Comparison of ENCODE assay signal across 8 mouse cellular contexts in the genomic region with DNA sequence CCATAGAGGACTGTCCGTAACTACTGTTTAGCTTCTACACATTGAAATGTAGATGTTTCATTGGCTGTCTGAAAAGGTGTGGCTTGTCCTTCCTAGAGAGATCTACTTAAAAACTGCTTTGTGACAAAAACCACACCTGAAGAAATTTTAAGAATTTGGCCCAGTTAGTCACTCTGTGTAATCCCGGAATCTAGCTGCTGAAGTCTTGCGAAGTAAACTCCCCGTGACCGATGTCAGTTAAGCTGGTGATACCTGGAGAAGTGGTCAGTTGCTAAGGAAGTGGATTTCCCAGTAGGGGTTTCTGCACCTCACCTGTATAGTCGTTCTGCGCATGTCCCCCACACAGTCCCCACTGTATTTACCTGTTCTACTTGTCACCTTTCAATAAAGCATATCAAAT. TPM values are rescaled to one million over a fixed set of nuclear protein-coding genes. Genes with fewer than 3 reads are reported as not detected.
DNase-seq lines count a peak whose midpoint lies in the region; ATAC-seq and TF ChIP-seq lines count a peak whose summit lies in the region.

No protein-coding gene starts in this region.

- WGBS in heart, embryonic 12.5 days: 88% methylated on average over 7 of the region's 7 CpGs
- 95% methylated on average over 7 of the region's 7 CpGs for WGBS in hindbrain, embryonic 10.5 days
- WGBS in liver, embryonic 15.5 days (ENCODE audit: insufficient replicate concordance): 91% methylated on average over 7 of the region's 7 CpGs
- 72% methylated on average over 7 of the region's 7 CpGs for WGBS in cerebellum, adult 2 months

- H3K9ac ChIP-seq in heart, embryonic 12.5 days: peak overlapping the region; percentile 43; the same call in 1 of the 2 replicates
- H3K9ac ChIP-seq in liver, embryonic 15.5 days: no peak overlapping the region

- H3K9me3 ChIP-seq in heart, embryonic 12.5 days (replicated peaks): no peaks in the 10 kb centered on the region
- H3K9me3 ChIP-seq in E14TG2a.4 (ENCODE audit: low read length): no peaks in the 10 kb centered on the region
- H3K9me3 ChIP-seq in hindbrain, embryonic 10.5 days: no peaks in the 10 kb centered on the region
- no peaks in the 10 kb centered on the region for H3K9me3 ChIP-seq in liver, embryonic 15.5 days (replicated peaks)

- no peaks in the 10 kb centered on the region for H3K27me3 ChIP-seq in heart, embryonic 12.5 days (replicated peaks)
- H3K27me3 ChIP-seq in E14TG2a.4 (ENCODE audit: insufficient read depth, low read length): no peaks in the 10 kb centered on the region
- H3K27me3 ChIP-seq in hindbrain, embryonic 10.5 days (ENCODE audit: insufficient read depth, poor library complexity, severe bottlenecking): no peaks in the 10 kb centered on the region
- H3K27me3 ChIP-seq in liver, embryonic 15.5 days: no peaks in the 10 kb centered on the region
- H3K27me3 ChIP-seq in cerebellum, adult 2 months (ENCODE audit: control insufficient read depth, insufficient read depth, low read length): no peaks in the 10 kb centered on the region

- no peak for ATAC-seq in heart, embryonic 12.5 days (ENCODE audit: insufficient number of reproducible peaks, low FRiP score)
- ATAC-seq in liver, embryonic 15.5 days (ENCODE audit: insufficient read depth): no peak

- H3K4me3 ChIP-seq in heart, embryonic 12.5 days: peak overlapping the region; percentile 10; the same call in 1 of the 2 replicates
- peak overlapping the region; percentile 90 for H3K4me3 ChIP-seq in E14TG2a.4 (replicated peaks; ENCODE audit: low read length)
- peak overlapping the region; percentile 80; the same call in 1 of the 2 replicates for H3K4me3 ChIP-seq in hindbrain, embryonic 10.5 days
- peak overlapping the region; percentile 2; the same call in 1 of the 2 replicates for H3K4me3 ChIP-seq in liver, embryonic 15.5 days (replicated peaks)
- no peak overlapping the region for H3K4me3 ChIP-seq in cerebellum, adult 2 months (replicated peaks; ENCODE audit: insufficient read depth, low read depth, low read length)

- H3K27ac ChIP-seq in heart, embryonic 12.5 days (ENCODE audit: poor library complexity, severe bottlenecking): 0 out of 2 replicates have a peak overlapping the region, but pooled peaks have one; percentile 50
- no peak overlapping the region for H3K27ac ChIP-seq in hindbrain, embryonic 10.5 days
- H3K27ac ChIP-seq in liver, embryonic 15.5 days (replicated peaks): no peak overlapping the region
- H3K27ac ChIP-seq in cerebellum, adult 2 months (ENCODE audit: insufficient read depth, low read length): no peak overlapping the region

- H3K36me3 ChIP-seq in heart, embryonic 12.5 days: peaks cover 24% of the 10 kb centered on the region
- peaks cover 25% of the 10 kb centered on the region for H3K36me3 ChIP-seq in E14TG2a.4 (ENCODE audit: insufficient read depth, low read length)
- H3K36me3 ChIP-seq in hindbrain, embryonic 10.5 days: peaks cover 40% of the 10 kb centered on the region
- peaks cover 24% of the 10 kb centered on the region for H3K36me3 ChIP-seq in liver, embryonic 15.5 days (replicated peaks)

- no peak for DNase-seq in heart, adult 9 months (ENCODE audit: low spot score in 2 of 2)
- no peak for DNase-seq in hindbrain, embryonic 10.5 days (ENCODE audit: low spot score)
- DNase-seq in retina, embryonic 14.5 days (ENCODE audit: low spot score): no peak
- DNase-seq in embryo, embryonic 10.5 days (ENCODE audit: low spot score): no peak
- DNase-seq in cerebellum, adult 2 months: no peak

- H3K4me2 ChIP-seq in heart, embryonic 12.5 days: peak overlapping the region; percentile 97
- H3K4me2 ChIP-seq in liver, embryonic 15.5 days: peak overlapping the region; percentile 87

- no peak for TF ChIP-seq POLR2A in cerebellum, adult 2 months (IDR thresholded peaks at IDR 0.05; ENCODE audit: borderline replicate concordance, insufficient read depth, low read length)

- no peak for TF ChIP-seq CTCF in E14TG2a.4 (conservative IDR thresholded peaks at IDR 0.05; ENCODE audit: low read length)
- TF ChIP-seq CTCF in cerebellum, adult 2 months (IDR thresholded peaks at IDR 0.05; ENCODE audit: borderline replicate concordance, insufficient read depth, low read depth, low read length): no peak

- peaks cover 17% of the 10 kb centered on the region for H3K4me1 ChIP-seq in heart, embryonic 12.5 days (replicated peaks)
- peaks cover 46% of the 10 kb centered on the region for H3K4me1 ChIP-seq in E14TG2a.4 (replicated peaks; ENCODE audit: low read depth, low read length)
- peaks cover 26% of the 10 kb centered on the region for H3K4me1 ChIP-seq in hindbrain, embryonic 10.5 days (replicated peaks)
- H3K4me1 ChIP-seq in liver, embryonic 15.5 days (replicated peaks): peaks cover 34% of the 10 kb centered on the region
- peaks cover 15% of the 10 kb centered on the region; the same call in 1 of the 2 replicates for H3K4me1 ChIP-seq in cerebellum, adult 2 months (ENCODE audit: control insufficient read depth, insufficient read depth, low read length)

RNA-seq across cellular contexts. Expression of gene Serp2, which starts 49.3 kb away (rescaled TPM):
- polyA plus RNA-seq in heart, embryonic 12.5 days (2016; fragmentation: Nextera tagmentation; extraction: Ambion mirVana): 18.5 and 18.8 TPM in 2 replicates
- polyA plus RNA-seq in hindbrain, embryonic 10.5 days (2016; fragmentation: Nextera tagmentation; extraction: Ambion mirVana): 26.3 and 43.3 TPM in 2 replicates
- polyA plus RNA-seq in liver, embryonic 15.5 days (2015; fragmentation: Nextera tagmentation; extraction: Ambion mirVana): 0.83 and 1.0 TPM in 2 replicates
- polyA plus RNA-seq in cerebellum, adult 2 months (2012; rRNA removed): 173 and 177 TPM in 2 replicates
